Mouse (Mus musculus) WW6 (cell line): Measurements from ENCODE around the gene Wfdc16.
A peak's percentile ranks its signal among the peaks of the same experiment; 100 is the strongest.
"Not testable (repeated sequence)": the region's sequence is repeated elsewhere in the genome, so short reads cannot be mapped to it uniquely, and the experiment has no call there.

Source experiments
- DNase-seq: peaks from one replicate; pipeline ENCODE4 v3.0.0-alpha.2; 2013; ENCODE audit warnings: low read depth, low spot score

Gene Wfdc16

GRCm38 (mm10) chr2:164600179-164600578, 38.4 kb downstream of the Wfdc16 start:
- no peak for DNase-seq

GRCm38 (mm10) chr2:164593494-164593893, 45.1 kb downstream of the Wfdc16 start, which contains the start of gene Eppin:
Gene Eppin (minus strand): TSS chr2:164593594.
- no peak for DNase-seq

GRCm38 (mm10) chr2:164592014-164592413, 46.6 kb downstream of the Wfdc16 start:
- peak; percentile 38 for DNase-seq

- not testable (repeated sequence) for DNase-seq
Measured at GRCm38 (mm10) chr2:164585025-164585725, 53.4 kb downstream of the Wfdc16 start, which contains the start of gene Wfdc6a. Gene Wfdc6a (minus strand): TSS chr2:164585447.
